Mouse (Mus musculus): ENCODE results near the gene Ptk6. TPM values are rescaled to one million over a fixed set of nuclear protein-coding genes. Genes with fewer than 3 reads are reported as not detected.

The Ptk6 gene
- total RNA-seq, 4 experiments from 2014 or later: not detected

DNA sequence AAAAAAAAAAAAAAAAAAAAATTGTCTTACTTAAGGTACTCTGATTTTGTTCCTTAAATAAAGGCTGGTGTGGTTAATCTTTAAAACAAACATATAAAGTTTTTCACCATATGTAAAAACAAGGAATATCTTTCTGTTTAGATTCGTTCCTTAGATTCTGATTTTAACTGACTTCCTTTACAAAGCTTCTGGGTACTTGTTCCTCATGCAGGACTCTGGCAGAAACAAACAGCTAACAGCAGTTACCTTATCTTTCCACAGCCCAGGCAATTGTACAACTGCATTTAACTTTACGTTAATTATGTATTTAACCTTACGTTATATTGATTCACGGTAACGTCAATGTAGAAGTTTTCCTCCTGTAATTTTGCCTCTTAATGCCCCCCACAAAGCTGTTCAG, 36.1 kb downstream of the Ptk6 start:
- DNase-seq (ENCODE audit: low spot score): no peak

DNA sequence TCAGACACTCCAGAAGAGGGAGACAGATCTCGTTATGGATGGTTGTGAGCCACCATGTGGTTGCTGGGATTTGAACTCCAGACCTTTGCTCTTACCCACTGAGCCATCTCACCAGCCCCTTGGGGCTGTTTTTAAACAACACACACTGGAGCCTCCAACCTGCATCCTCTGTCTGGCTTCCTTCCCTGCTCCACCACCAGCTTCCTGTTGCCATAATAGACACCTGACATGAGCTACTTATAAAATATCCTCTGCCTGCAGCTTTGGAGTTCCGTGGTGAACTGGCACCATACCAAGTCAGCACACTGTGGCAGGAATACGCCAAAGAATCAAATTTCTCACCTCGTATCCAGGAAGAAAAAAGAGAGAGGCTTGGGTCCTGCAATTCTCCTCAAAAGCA, 41.8 kb downstream of the Ptk6 start:
- no peak for DNase-seq (ENCODE audit: low spot score)

DNA sequence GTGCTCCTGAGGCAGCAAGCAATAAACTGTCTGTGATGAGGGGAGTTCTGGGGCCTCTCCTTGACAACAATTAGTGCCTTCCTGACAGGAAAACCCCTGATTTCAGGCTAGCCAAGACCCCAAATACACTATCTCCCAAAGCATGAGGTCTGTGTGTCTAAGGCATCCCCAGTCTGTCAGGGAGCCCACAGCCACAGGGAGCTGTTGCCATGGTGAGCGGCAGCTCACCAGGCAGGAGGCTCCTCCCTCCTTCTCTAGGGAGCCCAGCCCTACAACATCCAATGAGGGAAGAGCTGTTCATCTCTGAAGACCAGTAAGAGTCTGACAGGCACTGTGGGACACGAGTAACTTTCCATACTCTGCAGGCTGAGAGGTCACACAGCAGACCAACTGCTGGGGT, 42.8 kb downstream of the Ptk6 start:
- DNase-seq (ENCODE audit: low spot score): no peak

DNA sequence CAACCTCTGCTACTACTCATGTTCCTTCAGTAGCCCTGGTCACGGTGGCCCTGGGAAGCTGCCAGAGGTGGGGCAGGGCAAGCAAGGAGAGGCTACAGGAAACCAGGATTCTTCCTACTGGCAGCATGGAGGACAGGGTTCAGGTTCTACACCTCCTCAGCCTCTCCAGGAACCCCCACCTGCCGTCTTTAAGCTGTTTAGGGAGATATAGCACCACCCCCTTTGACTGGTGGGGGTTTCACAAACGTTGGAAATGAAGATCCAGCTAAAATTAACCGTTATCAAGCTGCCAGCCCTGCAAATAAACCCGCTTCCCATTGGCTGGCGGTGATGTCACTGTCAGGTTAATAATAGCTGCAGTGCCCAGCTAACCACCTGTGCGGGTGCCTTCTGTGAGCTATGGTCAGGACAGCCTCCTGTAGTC, 43.5 kb downstream of the Ptk6 start:
- peak; percentile 69 for DNase-seq (ENCODE audit: low spot score)

DNA sequence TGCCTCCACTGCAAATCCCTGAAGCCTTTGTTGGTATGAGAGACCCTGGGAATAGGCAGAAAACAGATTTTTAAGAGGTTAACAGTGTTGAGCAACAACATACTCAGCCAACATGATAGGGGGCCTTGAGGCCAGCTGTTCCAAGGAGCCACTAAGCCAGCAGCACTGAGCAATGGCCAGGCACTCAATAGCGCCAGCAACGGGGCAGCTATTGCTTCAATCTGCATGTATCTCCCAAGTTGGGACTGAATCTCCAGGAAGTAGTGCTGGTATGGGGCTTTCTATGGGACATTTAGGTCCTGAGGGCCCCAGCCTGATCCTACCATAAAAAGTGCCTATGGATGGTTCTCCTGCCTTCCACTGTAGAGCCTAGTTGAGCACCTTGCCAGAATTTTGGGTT, 44.1 kb downstream of the Ptk6 start:
- DNase-seq (ENCODE audit: low spot score): no peak

DNA sequence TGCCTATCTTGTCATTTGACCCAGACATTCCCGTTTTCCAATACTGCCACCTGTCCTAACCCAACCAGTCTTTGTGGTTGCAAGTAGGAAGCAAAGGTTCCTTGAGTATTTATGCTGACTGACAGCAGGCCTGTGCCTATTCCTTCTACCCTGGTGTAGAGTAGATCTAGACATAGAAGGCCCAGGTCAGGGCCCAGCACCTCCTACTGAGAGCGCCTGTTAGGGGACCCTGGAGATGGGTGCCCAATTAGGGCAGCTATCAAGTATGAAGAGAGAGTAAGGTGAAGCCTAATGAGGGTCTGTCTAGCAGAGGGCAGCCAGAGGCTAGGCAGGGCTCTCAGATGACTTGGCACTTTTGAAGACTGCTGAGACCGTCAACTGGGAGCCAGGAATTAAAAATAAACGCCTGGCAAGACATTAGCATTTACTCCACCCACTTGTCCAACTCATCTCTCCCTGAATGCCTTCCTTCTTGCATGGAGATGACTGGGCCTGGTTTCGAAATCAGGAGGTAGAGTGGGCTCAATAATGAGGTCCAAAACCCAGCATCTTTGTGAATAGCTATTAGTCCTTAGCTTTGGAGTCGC, 44.8 kb downstream of the Ptk6 start:
- no peak for DNase-seq (ENCODE audit: low spot score)

DNA sequence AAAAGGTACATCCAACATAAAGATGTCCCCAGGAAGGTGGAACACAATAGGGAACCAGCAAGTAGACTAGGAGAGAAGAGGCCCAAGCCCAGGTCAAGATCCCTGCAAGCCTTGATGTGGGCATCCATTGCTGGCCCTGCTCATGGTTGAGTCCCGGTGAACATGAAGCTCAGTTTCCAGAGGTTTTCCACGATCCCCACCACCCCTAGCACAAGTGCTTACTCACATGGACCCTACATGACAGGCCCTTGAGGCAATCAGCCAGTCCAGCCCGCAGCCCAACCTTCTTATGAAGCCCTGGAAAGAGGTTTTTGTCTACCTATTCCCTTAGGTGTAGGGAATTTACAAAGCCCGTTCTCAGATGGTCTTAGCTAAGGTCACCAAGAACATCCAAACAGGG, 45.4 kb downstream of the Ptk6 start:
- no peak for DNase-seq (ENCODE audit: low spot score)

DNA sequence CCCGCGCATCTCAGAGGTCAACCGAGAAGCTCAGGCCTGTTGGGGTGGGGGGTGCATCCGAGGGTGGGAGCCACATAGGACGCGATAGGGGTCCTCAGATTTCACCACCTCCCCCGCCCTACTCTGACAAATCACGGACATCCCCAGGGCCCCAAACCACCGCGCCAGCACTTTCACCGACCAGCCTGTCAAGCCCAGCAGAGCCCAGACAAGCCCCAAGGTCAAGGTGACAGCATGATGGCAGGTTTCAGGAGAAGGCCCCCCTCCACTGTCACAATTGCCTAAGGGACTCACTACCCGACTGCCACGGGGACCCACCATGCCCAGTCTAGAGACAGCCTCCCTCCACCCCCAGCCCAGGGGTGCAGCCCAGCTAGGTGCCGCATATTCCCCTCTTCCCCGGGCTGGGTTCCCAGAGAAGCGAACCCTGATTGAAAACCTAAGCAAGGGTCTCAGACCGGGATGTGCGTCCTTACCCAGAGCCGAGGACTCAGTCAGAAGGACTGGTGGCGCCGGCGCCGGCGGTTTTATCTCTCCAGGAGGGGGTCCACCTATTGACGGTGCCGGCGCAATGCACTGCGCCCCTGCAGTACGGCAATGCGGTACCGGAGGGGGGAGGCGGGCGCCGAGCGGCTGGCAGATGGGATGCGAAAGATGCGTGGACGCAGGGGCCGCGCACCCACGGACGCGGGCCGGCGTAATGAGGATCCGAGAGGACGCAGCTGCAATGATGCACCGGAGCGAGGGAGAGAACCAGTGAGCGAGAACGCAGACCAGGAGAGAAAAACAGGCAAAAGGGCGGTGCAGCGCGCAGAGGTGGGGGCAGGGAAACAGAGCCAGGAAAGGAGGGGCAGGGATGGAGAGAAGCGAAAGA, 46.1 kb downstream of the Ptk6 start, which contains the start of gene Eef1a2:
TSS of gene Eef1a2 (minus strand) at position 767 of the 874 bp plus-strand sequence.
- DNase-seq (ENCODE audit: low spot score): no peak

DNA sequence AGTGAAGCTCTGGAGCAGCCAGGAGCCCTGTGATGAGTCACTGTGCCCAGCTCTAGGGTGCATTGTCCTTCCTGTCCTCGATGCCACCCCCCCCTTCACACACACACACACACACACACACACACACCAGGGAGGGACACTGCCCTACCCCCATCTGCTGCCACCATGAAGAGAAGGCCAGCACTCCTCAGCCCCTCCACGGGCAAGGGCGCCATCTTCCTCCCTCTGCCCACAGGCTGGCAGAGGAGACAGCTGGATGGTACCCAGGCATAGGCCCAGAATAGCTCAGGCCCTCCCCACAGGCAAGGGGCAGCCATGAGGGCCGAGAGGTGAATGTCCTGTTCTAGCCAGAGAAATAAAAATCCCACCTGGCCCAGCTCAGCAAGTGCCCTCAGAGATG, 46.8 kb downstream of the Ptk6 start:
- DNase-seq (ENCODE audit: low spot score): no peak

DNA sequence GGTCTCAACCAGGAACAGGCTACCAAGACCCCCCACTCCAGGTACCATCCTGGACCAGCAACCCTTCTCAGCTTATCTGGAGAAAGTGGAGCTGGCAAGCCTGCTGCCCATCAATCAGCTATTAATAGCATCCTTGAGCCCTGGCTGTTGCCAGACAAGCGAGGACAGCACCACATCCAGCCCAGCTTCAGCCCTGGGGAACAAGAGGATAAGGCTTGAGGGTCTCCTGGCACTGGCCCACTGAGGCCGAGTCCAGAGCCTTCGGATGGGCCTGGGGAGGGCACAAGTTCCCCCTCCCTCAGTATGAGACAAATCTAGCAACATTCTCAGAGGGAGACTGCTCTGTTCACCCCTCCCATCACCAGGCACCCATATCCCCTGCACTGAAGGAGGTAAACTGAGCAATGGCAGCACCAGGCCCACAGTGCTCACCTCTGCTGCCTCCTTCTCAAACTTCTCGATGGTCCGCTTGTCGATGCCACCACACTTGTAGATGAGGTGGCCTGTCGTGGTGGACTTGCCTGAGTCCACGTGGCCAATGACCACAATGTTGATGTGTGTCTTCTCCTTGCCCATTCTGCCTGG, 47.7 kb downstream of the Ptk6 start:
- no peak for DNase-seq (ENCODE audit: low spot score)

DNA sequence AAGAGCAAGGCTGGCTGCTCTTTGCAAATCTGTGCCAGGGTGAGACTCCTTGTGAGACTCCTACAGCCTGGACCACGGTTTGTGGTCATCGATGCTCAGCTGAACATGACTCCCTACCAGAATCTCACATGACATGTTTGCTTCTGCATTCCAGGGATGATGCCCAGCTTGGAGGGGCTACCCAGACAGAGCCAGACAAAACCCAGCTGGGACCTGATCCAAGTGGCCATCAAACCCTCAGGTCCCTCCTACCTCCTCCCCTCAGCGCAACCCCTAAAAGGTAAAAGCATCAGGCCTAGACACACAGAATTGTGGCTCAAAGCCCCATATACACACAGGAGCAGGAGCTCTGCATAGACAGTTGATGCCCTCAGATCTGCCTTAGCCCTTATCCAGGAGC, 48.2 kb downstream of the Ptk6 start:
- DNase-seq (ENCODE audit: low spot score): no peak

DNA sequence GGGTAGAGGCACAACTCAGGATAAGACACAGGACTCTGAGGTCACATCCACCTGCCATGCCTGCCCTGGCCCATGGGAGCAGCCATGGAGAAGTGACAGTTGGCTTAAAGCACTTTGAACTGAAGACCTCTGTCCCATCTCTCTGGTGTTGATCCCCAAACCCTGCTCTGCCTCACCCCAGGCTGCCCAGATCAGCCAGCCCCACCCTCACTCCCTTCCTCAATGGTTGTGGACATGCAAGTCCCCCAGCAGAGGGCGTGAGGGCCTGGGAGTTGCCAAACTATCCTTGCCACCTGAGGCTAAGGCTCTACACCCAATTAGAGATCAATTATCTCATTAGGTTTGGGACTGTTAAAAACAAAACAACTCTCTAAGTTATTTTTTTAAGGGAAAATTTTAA, 48.8 kb downstream of the Ptk6 start:
- no peak for DNase-seq (ENCODE audit: low spot score)

DNA sequence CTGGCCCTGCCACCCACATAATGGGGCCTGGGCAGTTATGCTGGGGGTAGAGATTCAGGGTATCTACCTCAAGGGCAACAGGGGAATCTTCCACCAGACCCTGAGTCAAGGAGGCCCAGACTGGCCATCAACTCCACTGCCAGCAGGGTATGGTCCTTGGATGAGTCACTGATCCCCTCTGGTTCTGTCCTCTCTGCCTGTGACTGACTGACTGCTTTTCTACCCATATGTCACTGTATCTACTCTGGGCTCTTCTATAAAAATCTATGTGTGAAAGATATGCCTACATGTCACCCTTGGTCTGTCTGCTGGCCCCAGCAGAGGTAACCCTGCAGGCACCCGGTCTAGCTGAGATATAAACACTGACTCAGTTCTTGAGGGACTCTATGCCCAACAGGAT, 49.5 kb downstream of the Ptk6 start:
- no peak for DNase-seq (ENCODE audit: low spot score)

DNA sequence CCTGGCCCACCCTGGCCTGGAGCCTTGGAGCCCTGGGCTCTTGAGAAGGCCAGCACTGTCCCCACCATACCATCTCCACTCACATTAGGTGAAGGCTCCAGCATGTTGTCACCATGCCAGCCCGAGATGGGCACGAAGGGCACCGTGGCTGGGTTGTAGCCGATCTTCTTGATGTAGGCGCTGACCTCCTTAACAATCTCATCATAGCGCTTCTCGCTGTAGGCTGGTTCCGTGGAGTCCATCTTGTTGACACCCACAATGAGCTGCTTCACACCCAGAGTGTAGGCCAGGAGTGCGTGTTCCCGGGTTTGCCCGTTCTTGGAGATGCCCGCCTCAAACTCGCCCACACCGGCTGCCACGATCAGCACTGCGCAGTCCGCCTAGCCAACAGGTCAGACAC, 49.9 kb downstream of the Ptk6 start:
- no peak for DNase-seq (ENCODE audit: low spot score)

DNA sequence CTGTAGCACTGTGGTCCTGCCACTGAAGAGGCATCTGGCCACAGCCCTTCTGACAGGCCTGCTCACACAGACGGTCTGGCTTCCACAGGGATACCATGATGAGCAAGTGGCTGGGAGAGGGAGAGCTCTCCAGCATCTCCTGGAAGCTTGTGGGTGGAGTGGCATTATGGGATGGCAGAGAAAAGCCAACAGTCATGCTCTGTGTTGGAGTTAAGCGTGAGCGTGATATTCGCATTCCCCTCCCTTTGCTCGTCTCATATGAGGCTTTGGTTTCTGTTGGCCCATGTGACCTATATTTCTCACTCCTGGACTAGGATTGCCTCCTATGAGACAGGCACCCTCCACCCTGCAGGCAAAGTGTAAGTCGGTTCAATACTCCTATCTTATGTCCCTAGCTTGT, 52.3 kb downstream of the Ptk6 start:
- DNase-seq (ENCODE audit: low spot score): no peak

DNA sequence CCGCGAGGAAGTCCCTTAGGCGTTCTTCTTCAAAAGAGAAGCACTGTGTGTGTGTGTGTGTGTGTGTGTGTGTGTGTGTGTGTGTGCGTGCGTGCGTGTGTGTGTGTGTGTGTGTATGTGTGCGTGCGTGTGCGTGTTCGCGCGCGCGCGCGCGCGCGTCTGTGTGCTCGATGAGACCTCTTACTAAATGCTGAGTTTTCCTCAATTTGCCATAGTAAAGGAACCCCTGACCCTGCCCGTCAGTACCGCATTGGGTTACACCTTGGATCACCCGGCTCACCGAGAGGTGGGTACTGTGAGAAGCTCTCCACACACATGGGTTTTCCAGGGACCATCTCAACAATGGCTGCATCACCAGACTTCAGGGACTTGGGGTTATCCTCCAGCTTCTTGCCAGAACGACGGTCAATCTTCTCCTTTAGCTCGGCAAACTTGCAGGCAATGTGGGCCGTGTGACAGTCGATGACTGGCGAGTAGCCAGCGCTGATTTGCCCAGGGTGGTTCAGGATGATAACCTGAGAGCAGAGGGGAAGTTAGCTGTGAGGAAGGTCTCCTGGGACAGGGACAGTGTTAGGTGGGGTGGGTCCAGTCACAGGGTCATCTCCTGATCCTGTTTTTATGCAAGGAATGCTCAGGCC, 54.2 kb downstream of the Ptk6 start:
- DNase-seq (ENCODE audit: low spot score): no peak

DNA sequence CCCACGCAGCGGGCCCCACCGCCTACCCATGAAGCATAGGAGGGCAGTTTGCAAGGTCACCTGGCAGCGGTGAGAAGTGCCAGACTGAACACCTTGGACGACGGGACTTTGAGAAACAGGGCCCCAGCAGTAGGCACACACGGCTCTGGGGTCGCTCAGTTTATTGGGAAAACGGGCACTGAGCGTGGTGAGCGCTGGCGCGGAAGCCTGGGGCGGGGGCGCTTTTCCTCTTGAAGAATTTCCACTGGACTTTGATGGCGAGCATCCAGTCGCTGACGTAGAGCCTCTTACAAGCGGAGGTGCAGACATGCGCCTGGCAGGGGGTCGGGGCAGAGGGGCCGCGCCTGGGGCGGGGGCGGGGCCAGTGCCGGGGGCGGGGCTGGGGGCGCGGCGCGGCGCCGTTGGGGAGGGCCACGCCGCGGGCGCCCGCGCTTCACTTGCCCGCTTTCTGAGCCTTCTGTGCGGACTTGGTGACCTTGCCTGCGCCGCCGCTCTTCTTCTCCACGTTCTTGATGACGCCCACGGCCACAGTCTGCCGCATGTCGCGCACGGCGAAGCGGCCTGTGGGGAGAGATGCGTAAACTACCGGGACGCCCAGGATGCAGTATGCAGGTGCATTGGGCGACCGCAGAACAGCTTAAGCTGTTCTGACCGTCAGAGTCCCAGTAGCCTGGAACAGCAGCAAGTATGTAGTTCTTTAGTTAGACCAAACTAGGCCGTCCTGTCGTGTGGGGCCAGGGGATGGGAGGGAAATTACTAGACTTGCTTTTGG, 54.9 kb downstream of the Ptk6 start:
- no peak for DNase-seq (ENCODE audit: low spot score)

DNA sequence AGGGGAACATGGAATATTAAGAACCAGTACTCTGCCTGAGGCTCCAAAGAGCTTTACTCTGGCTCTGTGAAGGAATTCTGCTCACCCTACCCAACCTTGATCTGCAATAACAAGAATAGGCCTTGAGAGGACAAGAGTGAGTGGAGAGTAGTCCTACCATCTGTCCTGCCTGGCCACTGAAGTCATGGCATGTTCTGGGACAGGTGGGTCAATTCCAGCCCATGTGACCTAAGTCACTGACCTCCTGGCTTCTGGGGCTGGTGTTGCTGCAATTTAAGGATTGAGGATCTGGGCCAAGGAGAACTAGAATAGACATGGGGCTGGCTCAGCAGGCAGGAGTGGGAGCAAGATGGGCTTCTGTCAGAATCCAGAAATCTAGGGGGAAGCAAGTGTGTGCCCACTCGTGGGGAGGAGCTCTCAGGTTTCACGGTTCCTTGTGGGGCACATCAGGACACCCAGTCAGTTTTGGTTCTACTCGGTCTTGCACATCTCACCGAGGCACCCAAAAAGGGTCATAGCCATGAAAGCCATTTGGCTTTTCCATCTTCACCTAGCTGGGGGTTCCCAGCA, 55.5 kb downstream of the Ptk6 start:
- DNase-seq (ENCODE audit: low spot score): no peak

DNA sequence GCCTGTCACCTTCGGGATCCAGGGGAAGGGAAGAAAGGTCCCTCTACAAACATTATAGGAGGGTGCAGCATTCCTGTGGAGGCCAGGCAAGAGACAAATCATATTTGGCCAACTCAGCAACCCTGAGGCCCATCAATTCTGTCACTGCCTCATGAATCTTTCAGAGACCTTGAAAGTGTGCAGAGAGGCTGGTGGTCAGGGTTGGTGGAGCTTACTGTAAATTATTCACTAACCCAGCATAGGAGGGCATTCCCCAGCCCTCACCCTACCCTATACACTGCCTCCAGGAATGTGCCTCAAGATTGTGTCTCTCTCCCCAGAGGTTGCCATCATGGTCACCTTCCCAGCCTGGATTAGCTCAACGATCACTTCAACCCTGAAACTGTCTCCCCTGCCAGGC, 57.9 kb downstream of the Ptk6 start:
- no peak for DNase-seq (ENCODE audit: low spot score)
